Mouse (Mus musculus): ENCODE results near the gene Ppp4r1. TPM values are rescaled to one million over a fixed set of nuclear protein-coding genes. Genes with fewer than 3 reads are reported as not detected.
A peak's percentile ranks its signal among the peaks of the same experiment; 100 is the strongest.

Ppp4r1 gene
- total and polyA plus RNA-seq, 3 experiments = 21.8 to 313 (median 34.3) TPM

DNA sequence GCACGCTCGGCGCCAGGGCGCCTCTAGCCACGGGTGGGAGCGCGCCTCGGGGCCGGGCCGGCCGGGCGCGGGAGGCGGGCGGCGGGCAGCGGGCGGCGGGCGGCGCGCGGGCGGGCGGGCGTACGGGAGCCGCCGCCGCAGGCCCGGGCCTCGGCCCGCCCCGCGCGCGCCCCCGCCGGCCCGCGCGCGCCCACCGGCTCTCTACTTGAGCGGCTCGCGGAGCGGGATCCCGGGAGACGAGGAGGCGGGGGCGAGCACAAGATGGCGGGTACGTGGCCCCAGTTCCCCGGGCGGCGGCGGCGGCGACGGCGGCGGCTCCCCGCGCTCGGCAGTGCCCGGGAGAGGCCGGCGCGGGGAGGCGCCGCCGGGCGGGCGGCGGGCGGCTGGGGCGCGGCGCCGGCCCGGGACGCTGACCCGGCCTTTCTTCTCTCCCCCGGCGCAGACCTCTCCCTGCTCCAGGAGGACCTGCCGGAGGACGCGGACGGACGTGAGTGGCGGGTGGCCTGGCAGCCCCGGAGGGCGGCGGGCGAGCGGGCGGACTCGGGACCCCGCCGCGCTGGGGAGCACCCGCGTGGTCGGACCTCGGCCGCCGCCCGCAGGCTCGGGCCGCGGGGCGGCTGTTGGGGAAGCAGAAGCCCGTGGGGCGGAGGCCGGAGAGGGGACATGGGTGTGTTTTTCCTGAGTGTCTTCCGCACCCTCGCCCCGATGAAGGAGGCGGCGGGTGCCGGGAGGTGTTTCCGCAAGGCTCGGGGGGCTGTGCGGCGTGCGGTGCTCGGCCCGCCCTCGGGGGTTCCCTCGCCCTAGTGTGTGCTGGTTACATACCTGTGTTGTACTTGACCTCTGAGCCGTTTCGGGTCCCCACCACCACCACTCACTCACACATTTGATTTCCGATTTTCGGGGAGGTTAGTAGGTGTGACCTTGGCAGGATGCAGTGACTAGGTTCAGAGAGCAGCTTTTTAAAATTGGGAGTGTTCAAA, 1.1 kb downstream of the Ppp4r1 start (continued):
- peak; percentile 48; the same call in 1 of the 2 replicates for TF ChIP-seq MXI1 (IDR thresholded peaks at IDR 0.05; ENCODE audit: low read depth, low read length)
- TF ChIP-seq GABPA (IDR thresholded peaks at IDR 0.05; ENCODE audit: low read depth, low read length) = no peak
- no peak for TF ChIP-seq E2F4 (IDR thresholded peaks at IDR 0.05; ENCODE audit: borderline replicate concordance, low read depth, low read length)
- TF ChIP-seq POLR2AphosphoS5 (IDR thresholded peaks at IDR 0.05; ENCODE audit: borderline replicate concordance, low read depth, low read length) = no peak
- no peak for TF ChIP-seq CHD2 (IDR thresholded peaks at IDR 0.05; ENCODE audit: low read length)
- no peak for TF ChIP-seq UBTF (IDR thresholded peaks at IDR 0.05; ENCODE audit: borderline replicate concordance, insufficient read depth, low read depth, low read length)
- TF ChIP-seq BHLHE40 (IDR thresholded peaks at IDR 0.05; ENCODE audit: borderline replicate concordance, low read depth, low read length) = no peak
- TF ChIP-seq TAL1 (IDR thresholded peaks at IDR 0.05; ENCODE audit: low read length) = no peak
- TF ChIP-seq KAT2A (conservative IDR thresholded peaks at IDR 0.05; ENCODE audit: low read depth, low read length) = no peak
- TF ChIP-seq POLR2AphosphoS2 (IDR thresholded peaks at IDR 0.05; ENCODE audit: low read length) = no peak
- TF ChIP-seq HCFC1 (IDR thresholded peaks at IDR 0.05; ENCODE audit: low read depth, low read length) = no peak

DNA sequence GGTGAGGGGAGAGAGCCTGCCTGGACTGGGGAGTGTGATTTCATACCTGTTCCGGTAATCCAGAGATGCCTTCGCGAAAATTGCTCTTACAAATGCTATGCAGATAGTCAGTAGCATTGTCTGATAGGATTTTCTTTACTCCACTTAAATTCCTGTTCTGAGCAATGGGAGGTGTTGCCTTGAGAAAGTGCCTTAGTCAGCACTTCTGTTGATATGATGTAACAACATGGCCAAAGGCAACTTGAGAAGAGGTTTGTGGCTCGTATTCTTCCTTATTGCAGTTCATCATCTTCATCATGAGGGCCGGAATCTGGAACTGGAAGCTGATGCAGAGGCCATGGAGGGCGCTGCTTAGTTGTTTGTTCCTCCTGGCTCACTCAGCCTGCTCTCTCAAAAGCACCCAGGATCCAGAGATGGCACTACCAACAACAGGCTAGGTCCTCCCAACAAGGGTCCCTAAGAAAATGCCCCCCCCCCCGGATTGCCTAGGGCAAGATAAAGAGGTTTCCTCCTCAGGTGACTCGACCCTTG, 2.3 kb downstream of the Ppp4r1 start:
- TF ChIP-seq POLR2AphosphoS2 (IDR thresholded peaks at IDR 0.05; ENCODE audit: low read length) = no peak
- no peak for TF ChIP-seq CHD1 (IDR thresholded peaks at IDR 0.05; ENCODE audit: low read depth, low read length)
- TF ChIP-seq MAFK (IDR thresholded peaks at IDR 0.05; ENCODE audit: borderline replicate concordance, low read depth, low read length) = peak; percentile 99
- TF ChIP-seq ZC3H11A (IDR thresholded peaks at IDR 0.05; ENCODE audit: low read depth, low read length) = no peak
- TF ChIP-seq ETS1 (IDR thresholded peaks at IDR 0.05; ENCODE audit: low read depth, low read length) = peak; percentile 50
- no peak for TF ChIP-seq TBP (IDR thresholded peaks at IDR 0.05; ENCODE audit: low read depth, low read length)
- no peak for TF ChIP-seq POLR2AphosphoS5 (IDR thresholded peaks at IDR 0.05; ENCODE audit: borderline replicate concordance, low read depth, low read length)
- TF ChIP-seq MYC (IDR thresholded peaks at IDR 0.05; ENCODE audit: low read depth, low read length) = no peak
- TF ChIP-seq RAD21 (IDR thresholded peaks at IDR 0.05; ENCODE audit: low read depth, low read length) = no peak
- no peaks in the 10 kb centered on the region for H3K9me3 ChIP-seq (replicated peaks; ENCODE audit: insufficient read depth, low read length)
- H3K79me2 ChIP-seq (ENCODE audit: control insufficient read depth, insufficient read depth, low read length, poor library complexity) = peaks cover 59% of the 10 kb centered on the region
- H3K4me1 ChIP-seq (ENCODE audit: control insufficient read depth in 1 of 2, insufficient read depth in 2 of 2, low read length in 2 of 2) = peaks cover 6 to 14% of the 10 kb centered on the region in 2 experiments
- H3K9ac ChIP-seq (ENCODE audit: control insufficient read depth, low read depth, low read length, poor library complexity, severe bottlenecking) = peak overlapping the region; percentile 98
- DNase-seq (ENCODE audit: low read depth, low spot score) = peak; percentile 63
- H3K27me3 ChIP-seq (ENCODE audit: control insufficient read depth in 1 of 2, insufficient read depth in 2 of 2, low read length in 2 of 2) = no peaks in the 10 kb centered on the region
- H3K36me3 ChIP-seq (ENCODE audit: control insufficient read depth in 1 of 2, insufficient read depth in 2 of 2, low read length in 2 of 2) = peaks cover 2 to 10% of the 10 kb centered on the region in 2 experiments; a peak in 3 of 4 replicates
- H3K4me3 ChIP-seq (ENCODE audit: control insufficient read depth in 1 of 2, insufficient read depth in 1 of 2, low read depth in 2 of 2, low read length in 2 of 2) = peak overlapping the region; percentile 7 to 77; a peak in 3 of 4 replicates
- no peak overlapping the region for H3K27ac ChIP-seq (ENCODE audit: control insufficient read depth, low read depth, low read length)

Data from MEL (cell line).